Mouse (Mus musculus) Patski (cell line): ENCODE measurements at regions not wholly inside any gene's neighbourhood (a gene's known extent, or its start where the extent isn't known, plus 50 kb on each side); places are given as distances from the start of the nearest gene placed in this dataset.

Experiments
- ATAC-seq: fragments of 100-300 bp; one replicate; pipeline ENCODE4 v1.8.0; 2021
- CTCF ChIA-PET: fragments of 350-600 bp; sonication (Branson Sonifier 250); formaldehyde crosslinking; loops from one replicate; lab custom pipeline; 2022; ENCODE audit warnings: inconsistent platforms; lab: Charles Lee
- POLR2A ChIA-PET: fragments of 350-600 bp; sonication (Branson Sonifier 250); formaldehyde crosslinking; loops from one replicate; lab custom pipeline; 2022; ENCODE audit warnings: antibody characterized with exemption, inconsistent platforms; lab: Charles Lee
- DNase-seq: peaks from one replicate; pipeline ENCODE4 v3.0.0-alpha.2; 2011; ENCODE audit warnings: low read depth, low spot score
- H3K27me3 ChIP-seq: fragments of 371-371 bp; one replicate; pipeline ENCODE4 v1.5.1; 2021
- CTCF ChIP-seq: fragments of 100-300 bp; IDR thresholded peaks from one replicate; pipeline ENCODE4 v1.5.1; 2021
- in situ Hi-C: fragments of 300-500 bp; cut with MboI; formaldehyde crosslinking; loops from 3 replicates; pipeline ENCODE4 v1.11.1; 2018; ENCODE audit warnings: low pct_unique_long_range_greater_than_20kb, mixed read lengths

GRCm38 (mm10) chr9:115680703-115681576 lies 228.3 kb upstream of the Gadl1 start:
- DNase-seq = no peak
- no peak for TF ChIP-seq CTCF
- no peaks in the 10 kb centered on the region for H3K27me3 ChIP-seq
- in situ Hi-C loops = no loop called here
- POLR2A ChIA-PET = no interaction called here
- CTCF ChIA-PET = no interaction called here
- ATAC-seq = no peak

- in situ Hi-C loops = no loop called here
- H3K27me3 ChIP-seq = no peaks in the 10 kb centered on the region
- no peak for ATAC-seq
- POLR2A ChIA-PET = no interaction called here
- CTCF ChIA-PET = no interaction called here
- DNase-seq = no peak
- no peak for TF ChIP-seq CTCF
These were observed 227.4 kb upstream of the Gadl1 start for GRCm38 (mm10) chr9:115681841-115682240.

- CTCF ChIA-PET = interaction anchor here (1.1 kb wide), 1 partner anchor 19 kb away, joined by 3 read pairs; no protein-coding TSS in a partner anchor
- in situ Hi-C loops = no loop called here
- DNase-seq (no peak), ATAC-seq (no peak)
- no peaks in the 10 kb centered on the region for H3K27me3 ChIP-seq
- TF ChIP-seq CTCF = no peak
- POLR2A ChIA-PET = no interaction called here
These were observed 225.3 kb upstream of the Gadl1 start for GRCm38 (mm10) chr9:115683951-115684350.

GRCm38 (mm10) chr9:115686605-115687004 lies 222.7 kb upstream of the Gadl1 start:
- ChIA-PET POLR2A (no interaction called here), CTCF (no interaction called here)
- no peaks in the 10 kb centered on the region for H3K27me3 ChIP-seq
- ATAC-seq (no peak), DNase-seq (no peak)
- in situ Hi-C loops = no loop called here
- no peak for TF ChIP-seq CTCF

GRCm38 (mm10) chr9:115692837-115693236 lies 216.4 kb upstream of the Gadl1 start:
- CTCF ChIA-PET = interaction anchor here (1.3 kb wide), 1 partner anchor 10 kb away, joined by 3 read pairs; no protein-coding TSS in a partner anchor
- peaks cover 8% of the 10 kb centered on the region for H3K27me3 ChIP-seq
- DNase-seq = no peak

GRCm38 (mm10) chr9:115703791-115704190 lies 205.5 kb upstream of the Gadl1 start:
- DNase-seq (no peak), ATAC-seq (no peak)
- in situ Hi-C loops = loop anchor here (10.0 kb wide), 1 partner anchor 389 kb away; the partner anchor contains the start of gene Stt3b
- POLR2A ChIA-PET = no interaction called here
- no peak for TF ChIP-seq CTCF
- H3K27me3 ChIP-seq = peaks cover 7% of the 10 kb centered on the region
- CTCF ChIA-PET = interaction anchor here (1.1 kb wide), 1 partner anchor 536 kb away, joined by 3 read pairs; no protein-coding TSS in a partner anchor

More at GRCm38 (mm10) chr9:115692837-115693236, 216.4 kb upstream of the Gadl1 start:
- POLR2A ChIA-PET = no interaction called here
- in situ Hi-C loops = no loop called here
- no peak for TF ChIP-seq CTCF
- ATAC-seq = no peak

GRCm38 (mm10) chr9:115704249-115704648 lies 205.0 kb upstream of the Gadl1 start:
- POLR2A ChIA-PET = no interaction called here
- peaks cover 12% of the 10 kb centered on the region for H3K27me3 ChIP-seq
- in situ Hi-C loops = loop anchor here (10.0 kb wide), 1 partner anchor 389 kb away; the partner anchor contains the start of gene Stt3b

GRCm38 (mm10) chr9:115705761-115706160 lies 203.5 kb upstream of the Gadl1 start:
- ATAC-seq (no peak), DNase-seq (no peak)
- no peak for TF ChIP-seq CTCF
- in situ Hi-C loops = loop anchor here (5.0 to 10.0 kb wide), 4 partner anchors 172 to 543 kb away; partner anchors contain the start of gene Stt3b
- ChIA-PET POLR2A (no interaction called here), CTCF (no interaction called here)
- H3K27me3 ChIP-seq = peaks cover 13% of the 10 kb centered on the region

More at GRCm38 (mm10) chr9:115704249-115704648, 205.0 kb upstream of the Gadl1 start:
- DNase-seq (no peak), ATAC-seq (peak; percentile 62)
- CTCF ChIA-PET = interaction anchor here (0.7 to 1.1 kb wide), 2 partner anchors 411 to 537 kb away, joined by 3 read pairs; no protein-coding TSS in a partner anchor
- peak; percentile 79 for TF ChIP-seq CTCF

- in situ Hi-C loops = loop anchor here (5.0 to 10.0 kb wide), 4 partner anchors 169 to 546 kb away; partner anchors contain the start of gene Stt3b
- DNase-seq (no peak), ATAC-seq (no peak)
- CTCF ChIA-PET = no interaction called here
- peaks cover 13% of the 10 kb centered on the region for H3K27me3 ChIP-seq
- TF ChIP-seq CTCF = no peak
- POLR2A ChIA-PET = no interaction called here
These were observed 200.9 kb upstream of the Gadl1 start for GRCm38 (mm10) chr9:115708199-115708934.

GRCm38 (mm10) chr9:115710039-115710739 lies 199.1 kb upstream of the Gadl1 start:
- POLR2A ChIA-PET = no interaction called here
- H3K27me3 ChIP-seq = peaks cover 13% of the 10 kb centered on the region
- no peak for DNase-seq
- in situ Hi-C loops = no loop called here
- no peak for ATAC-seq
- CTCF ChIA-PET = no interaction called here
- TF ChIP-seq CTCF = peak; percentile 69
